Mouse (Mus musculus): ENCODE data around the gene Trp73. TPM values are rescaled to one million over a fixed set of nuclear protein-coding genes. Genes with fewer than 3 reads are reported as not detected.
A peak's percentile ranks its signal among the peaks of the same experiment; 100 is the strongest.

The Trp73 gene
- total RNA-seq (2022) = not detected

DNA sequence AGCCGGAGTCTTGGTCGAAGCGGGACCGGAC, at the start of gene Trp73:
Gene Trp73, minus strand, starts transcription at position 27 of the 31 bp plus-strand sequence.
- DNase-seq (ENCODE audit: low spot score in 2 of 2) = no peak

DNA sequence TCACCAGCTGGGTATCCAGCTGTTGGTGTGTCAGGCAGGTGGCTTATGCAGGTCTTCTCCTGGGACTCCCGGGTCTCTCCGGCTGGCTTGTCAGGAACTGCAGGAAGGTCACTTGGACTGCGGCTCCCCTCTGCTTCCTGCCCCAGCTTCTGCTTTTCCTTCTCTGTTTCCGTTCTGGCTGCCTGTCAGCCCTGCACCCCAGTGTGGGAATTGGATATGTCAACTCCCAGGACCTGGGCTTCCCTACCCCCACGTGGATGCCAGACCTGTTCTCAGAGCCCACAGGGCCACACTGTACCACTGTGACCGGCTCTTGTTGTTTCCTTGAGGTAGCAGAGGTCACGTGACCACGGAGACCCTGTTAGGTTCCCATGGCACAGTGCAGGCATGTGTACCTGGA, 48.9 kb upstream of the Trp73 start:
- DNase-seq (ENCODE audit: low spot score in 2 of 2) = no peak

DNA sequence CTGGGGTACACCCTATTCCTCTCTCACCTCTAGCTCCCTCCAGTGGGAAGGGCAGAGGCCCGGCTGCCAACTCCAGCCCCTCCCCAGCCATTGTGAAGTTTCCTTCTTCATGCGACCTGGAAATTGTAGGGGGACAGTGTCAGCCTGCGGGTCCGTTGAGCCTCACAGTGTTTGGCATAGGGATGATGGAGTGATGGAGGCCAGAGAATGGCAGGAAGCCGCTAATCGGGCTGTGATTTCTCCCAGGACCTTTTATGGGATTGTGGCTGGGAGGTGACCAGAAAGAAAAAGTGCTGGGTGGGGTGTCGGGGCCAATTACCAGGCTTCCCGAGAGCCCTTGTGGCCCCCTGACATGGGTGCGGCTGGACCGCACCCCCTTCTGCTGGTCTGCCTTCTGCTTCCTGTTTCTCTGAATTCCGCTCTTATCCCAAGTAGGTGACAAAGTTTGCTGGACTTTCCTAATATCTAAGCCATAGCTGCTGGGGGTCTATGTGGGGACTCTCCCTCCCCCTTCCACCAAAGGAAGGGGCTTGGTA, 46.1 kb upstream of the Trp73 start:
- no peak for DNase-seq (ENCODE audit: low spot score in 2 of 2)

DNA sequence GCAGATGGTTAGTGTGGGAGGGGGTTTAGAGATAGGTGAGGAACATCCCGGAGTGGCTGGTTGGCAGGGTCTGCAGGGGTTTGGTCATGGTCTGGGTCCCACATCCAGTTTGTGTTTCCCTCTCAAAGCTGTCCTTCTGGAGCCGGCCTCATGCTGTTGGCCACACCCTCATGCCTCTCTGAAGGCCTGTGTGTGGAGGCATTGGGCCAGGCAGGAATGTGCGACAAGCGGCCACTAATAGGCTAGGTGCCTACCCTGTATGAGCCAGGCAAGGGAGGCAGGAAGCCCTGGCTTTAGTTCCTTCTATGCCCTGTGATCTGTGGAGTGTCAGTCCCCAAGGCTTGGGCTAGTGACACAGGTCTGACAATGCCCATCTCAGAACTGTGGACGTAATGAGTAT, 45.0 kb upstream of the Trp73 start:
- no peak for DNase-seq (ENCODE audit: low spot score in 2 of 2)

DNA sequence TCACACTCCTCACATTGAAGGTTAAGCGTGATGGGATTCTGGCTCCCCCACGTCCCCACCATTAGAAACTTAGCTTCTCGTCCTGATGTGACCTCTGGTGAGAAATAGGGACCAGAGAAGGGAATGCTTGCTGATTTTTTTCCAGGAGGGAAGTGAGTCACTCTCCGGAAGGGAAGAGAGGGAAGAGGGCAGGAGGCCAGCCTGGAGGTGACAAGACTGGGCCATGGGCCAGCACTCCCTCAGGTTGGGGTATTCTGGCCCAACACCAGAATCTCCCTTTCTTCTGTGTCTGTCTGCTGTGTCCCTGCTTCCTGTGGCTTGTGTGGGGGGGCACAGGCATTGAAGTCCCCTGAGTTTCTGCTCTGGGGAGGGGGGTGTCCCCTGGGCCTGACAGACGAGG, 43.6 kb upstream of the Trp73 start:
- DNase-seq (ENCODE audit: low spot score in 2 of 2) = no peak

DNA sequence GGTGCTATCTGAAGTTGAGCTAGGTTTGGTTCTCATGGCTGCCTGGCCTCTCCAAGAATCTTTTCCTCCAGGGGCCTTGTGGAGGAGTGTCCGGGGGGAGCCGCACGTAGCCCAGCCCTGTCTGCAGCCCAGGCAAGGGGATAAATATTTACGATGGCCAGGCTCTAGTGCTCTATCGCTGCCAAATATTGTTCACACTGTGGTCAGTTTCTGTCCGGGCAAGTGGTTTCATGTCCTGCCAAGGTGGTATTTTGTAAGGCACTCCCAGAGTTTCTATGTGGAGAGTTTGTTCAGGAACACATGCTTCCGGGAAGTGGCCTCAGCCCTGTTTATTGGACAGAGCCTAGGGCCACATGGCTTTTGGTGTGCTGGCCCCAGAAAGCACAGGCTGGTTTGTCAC, 41.0 kb upstream of the Trp73 start:
- no peak for DNase-seq (ENCODE audit: low spot score in 2 of 2)

DNA sequence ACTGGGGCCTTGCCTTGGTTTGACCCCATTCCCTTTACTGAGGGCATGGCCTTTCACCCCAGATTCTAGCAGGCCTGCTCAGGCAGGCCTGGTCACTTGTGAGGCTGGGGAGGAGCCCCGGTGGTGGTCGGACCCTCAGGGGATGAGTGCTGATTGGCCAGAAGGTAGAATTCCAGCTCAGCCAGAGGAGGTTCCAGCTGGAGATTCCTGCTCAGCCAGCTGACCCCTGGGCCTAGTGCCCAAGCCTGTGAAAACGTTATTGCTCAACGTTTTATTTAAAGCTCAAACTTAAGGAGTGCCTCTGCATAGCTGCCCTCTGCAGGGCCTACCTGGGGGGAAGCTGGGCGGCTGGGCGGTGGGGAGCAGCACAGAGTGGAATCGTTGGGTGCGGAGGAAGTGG, 37.2 kb upstream of the Trp73 start:
- DNase-seq (ENCODE audit: low spot score in 2 of 2) = peak in 1 of 2 experiments; percentile 69

DNA sequence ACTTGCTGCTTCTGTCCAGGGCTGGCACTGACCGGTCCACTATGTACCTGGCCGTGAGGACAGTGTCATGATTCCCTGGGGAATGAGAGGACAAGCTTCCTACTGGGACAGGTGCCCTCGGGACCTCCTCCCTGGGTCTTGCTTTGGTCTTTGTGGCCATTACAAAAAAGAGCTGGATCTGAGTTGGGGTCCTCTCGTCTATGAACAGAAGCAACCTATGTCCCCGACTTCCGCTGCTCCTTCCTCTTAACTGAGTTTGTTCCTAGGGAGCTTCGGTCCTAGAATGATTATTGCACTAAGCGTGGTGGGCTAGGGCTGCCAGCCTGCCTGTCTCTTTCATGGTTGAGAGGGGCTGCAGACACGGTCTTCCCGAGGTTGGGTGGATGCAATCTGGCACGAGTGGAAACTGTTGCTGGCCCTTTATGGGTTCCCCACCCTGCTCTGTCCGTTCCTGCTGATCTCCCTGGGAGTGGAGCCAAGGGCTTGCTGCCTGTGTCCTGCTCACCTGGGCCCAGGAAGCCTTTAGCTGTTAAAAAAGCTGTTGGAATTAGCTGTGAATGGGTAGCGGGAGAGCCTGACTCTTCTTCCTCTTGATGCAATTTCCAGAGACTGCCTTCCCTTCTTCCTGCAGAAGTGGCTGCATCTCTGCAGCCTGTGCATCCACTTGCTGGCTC, 32.1 kb upstream of the Trp73 start:
- DNase-seq (ENCODE audit: low spot score in 2 of 2) = no peak

DNA sequence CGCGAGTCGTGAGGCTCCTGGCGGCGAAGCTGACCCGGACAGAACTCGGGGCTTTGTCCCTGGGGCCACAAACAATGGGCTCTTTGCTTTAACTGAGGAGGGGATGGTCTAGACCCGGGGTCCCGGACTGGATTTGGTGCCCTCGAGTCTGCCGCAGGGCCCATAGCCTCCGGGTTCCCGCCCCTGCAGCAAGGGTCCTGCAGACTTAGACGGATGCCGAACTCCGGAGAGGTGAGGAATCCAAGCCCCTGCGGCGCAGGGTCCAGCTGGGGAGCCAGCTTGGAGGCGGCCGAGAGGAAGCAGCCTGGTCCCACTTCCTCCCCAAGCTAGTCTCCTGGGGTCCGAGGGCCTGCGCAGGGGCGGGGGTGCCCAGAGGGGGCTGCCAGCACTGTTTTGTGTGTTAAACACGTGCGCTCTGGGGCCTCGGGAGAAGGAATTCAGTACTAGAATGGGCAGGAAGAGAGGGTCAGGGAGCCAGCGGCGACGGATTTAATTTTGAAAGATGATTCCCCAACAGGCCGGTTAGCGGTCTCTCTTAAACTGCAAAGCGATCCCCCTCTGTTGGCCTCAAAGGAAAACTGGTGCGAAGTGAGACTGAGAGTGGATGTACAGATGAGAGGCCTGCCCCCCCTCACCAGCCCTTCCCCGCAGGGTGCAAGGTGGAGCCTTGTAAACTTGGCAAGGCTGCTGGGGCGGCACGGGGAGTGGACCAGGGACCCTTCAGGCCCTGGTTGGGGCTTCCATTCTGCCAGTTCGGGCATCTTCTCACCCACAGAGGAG, 31.3 kb upstream of the Trp73 start:
- DNase-seq (ENCODE audit: low spot score in 2 of 2) = no peak

DNA sequence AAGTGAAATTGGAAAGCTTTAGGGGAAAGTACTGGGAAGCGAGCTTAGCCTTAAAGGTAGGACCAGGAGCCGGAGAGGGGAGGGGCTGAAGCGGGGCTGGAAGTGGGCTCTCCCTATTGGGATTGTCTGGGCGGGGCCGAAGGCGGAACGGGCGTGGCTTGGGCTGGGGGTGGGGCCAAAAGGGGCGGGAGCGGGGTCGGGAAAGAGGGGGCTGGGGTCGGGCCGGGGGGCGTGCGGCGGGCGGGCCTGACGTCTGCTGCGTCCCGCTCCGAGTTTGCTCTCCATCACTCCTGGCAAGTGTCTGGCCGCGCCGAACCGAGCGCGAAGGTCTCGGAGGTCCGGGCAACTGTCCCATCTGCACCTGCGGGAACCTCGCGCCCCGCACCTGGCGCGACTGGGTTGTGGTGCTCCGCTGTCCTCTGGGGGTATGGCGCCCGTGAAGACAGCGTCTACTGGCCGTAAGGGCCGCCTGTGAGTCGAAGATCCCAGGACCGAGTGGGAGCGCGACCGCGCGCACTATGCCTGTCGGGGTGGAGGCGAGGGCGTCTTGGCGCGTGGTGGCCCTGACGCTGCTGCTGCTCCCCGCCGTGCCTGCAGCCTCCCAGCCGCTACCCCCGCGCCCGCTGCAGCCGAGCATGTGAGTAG, 30.6 kb upstream of the Trp73 start, which contains the start of gene Megf6:
Gene Megf6, plus strand, starts transcription at position 225 of the 645 bp plus-strand sequence.
- DNase-seq (ENCODE audit: low spot score in 2 of 2) = no peak

DNA sequence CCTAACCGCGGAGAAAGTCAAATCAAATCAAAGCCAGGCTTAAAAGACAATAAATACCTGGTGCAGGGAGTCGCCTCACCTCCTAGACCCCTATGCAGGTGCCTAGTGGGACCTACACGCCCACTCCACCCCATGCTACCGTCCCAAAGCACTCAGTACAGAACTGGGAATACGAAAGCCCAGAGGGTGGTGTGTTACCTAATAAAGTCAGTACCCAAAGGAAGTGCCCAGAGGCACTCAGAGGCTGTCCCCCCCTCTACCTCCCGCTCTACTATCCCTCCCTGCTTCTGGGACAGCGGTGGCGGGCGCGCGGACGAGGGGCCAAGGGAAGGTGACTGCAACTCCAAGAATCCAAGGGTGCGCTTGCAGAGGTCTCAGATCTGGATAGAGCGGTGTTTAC, 30.0 kb upstream of the Trp73 start:
- DNase-seq (ENCODE audit: low spot score in 2 of 2) = no peak

DNA sequence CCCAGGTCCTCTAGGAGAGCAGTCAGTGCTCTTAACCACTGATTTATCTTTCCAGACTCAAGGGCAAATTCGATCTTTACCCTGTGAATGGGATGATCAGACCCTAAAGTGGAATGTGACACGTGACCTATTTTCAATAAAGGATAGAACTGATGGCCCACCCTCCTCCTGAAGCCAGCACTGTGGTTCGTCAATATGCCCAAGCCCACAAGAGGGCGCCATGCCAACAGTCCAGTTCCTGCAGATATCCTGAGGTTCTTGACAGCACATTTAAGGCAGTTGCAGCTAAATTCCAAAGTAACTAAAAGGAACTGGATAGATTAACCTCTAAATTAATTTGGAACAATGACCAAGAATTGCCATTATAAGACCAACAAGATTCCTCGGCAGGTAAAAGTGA, 27.0 kb upstream of the Trp73 start:
- DNase-seq (ENCODE audit: low spot score in 2 of 2) = no peak

DNA sequence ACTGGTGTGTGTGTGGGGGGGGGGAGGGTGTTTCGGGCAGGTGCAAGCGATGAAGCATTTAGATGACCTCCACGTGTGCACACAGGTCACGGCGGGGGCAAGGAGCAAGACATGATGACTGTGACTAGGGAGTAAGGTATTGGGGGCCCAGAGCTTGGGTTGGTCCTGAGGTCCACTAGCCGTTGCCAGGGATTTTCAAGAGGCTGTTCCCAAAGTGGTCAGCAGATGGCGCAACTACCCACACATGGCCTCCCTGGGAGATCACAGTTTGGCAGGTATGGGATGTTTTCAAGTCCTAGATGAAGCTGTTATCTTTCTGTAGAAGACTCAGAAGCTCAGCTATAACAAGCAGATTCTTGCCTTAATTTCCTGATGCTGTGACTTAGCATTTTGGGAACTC, 23.3 kb upstream of the Trp73 start:
- DNase-seq (ENCODE audit: low spot score in 2 of 2) = peak; percentile 44 to 49

DNA sequence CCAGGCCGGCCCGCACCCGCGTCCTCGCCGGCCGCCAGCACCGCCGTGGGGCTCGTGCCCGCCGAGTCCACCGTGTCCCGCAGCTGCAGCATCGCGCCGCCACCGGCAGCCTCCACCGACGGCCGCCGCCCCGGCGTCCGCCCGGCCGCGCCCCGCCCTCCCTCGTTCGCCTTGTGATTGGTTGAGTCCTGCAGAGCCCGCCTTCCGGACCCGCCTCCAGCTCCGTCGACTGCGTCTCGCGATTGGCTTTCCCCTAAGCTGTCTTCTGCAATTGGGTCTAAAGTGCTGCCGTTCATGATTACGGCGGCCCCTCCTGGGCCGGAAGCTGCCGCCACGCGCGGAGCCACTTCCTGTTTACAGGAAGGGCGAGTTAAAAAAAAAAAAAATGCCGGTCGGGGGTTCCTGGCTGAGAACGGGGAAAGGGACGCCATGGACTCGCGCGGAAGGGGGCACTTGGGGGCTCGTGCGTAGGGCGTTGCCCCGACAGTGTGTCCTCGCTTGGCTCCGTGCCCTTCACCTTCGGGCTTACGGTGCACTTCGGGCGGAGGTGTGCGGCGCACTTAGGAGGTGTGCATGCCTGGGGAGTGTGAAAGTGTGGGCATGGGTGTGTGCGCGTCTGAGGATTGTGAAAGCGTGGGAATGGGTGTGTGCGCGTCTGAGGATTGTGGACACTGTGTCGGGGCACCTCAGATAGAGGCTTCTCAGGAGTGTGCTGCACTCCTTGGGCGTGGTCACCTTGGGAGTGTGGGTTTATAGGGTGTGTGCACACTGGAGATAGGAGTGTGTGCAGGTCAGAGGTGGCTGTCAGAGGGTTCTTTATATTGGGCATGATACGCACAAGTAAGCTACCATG, 20.8 kb upstream of the Trp73 start, which contains the start of gene Tprgl:
Gene Tprgl, minus strand, starts transcription at position 129 of the 853 bp plus-strand sequence.
- DNase-seq (ENCODE audit: low spot score in 2 of 2) = peak; percentile 95

DNA sequence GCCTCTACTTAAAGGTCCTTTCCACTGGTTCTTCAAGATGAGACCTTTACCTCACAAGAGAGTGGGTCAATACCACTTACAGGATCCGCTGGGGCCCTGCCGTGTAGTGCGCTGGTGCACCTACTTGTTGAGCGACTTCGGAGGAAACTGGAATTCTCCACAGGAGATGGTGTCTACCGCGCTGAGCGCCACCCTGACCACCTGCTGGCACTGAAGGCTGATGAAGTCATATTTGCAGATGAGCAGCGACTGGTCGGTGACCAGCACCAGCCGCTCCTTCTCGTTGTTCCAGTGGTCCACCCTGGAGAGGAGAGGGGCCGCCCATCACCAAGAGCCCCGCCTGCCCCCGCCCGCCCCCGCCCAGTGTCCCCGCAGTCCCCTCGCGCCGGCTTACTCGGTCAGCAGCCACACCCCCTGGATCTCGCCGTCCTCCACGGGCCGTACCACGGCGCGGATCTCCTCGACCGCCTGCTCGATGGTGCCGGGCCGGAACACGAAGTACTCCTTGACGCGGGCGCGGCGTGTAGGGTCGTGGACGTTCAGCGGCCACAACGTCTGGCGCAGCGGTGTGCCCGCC, 20.0 kb upstream of the Trp73 start:
- no peak for DNase-seq (ENCODE audit: low spot score in 2 of 2)

DNA sequence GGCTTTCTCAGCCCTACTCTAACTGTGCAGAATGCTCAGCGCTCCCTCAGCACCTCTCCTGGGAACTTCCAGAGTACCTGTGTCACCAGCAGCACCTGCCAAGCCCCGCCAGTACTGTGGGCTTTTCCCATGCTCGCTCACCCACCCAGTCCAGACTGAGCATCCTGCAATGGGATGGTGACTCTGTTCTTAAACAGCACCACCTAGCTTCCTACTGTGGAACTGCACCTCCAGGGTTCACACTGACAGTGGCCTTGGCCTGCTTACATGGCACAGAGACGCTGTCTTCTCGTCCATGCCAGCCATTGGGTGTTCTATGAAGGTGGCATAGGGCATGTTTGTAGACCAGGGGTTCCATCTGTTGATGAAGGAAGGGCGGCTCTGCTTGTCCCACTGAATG, 19.0 kb upstream of the Trp73 start:
- peak; percentile 70 to 73 for DNase-seq (ENCODE audit: low spot score in 2 of 2)

DNA sequence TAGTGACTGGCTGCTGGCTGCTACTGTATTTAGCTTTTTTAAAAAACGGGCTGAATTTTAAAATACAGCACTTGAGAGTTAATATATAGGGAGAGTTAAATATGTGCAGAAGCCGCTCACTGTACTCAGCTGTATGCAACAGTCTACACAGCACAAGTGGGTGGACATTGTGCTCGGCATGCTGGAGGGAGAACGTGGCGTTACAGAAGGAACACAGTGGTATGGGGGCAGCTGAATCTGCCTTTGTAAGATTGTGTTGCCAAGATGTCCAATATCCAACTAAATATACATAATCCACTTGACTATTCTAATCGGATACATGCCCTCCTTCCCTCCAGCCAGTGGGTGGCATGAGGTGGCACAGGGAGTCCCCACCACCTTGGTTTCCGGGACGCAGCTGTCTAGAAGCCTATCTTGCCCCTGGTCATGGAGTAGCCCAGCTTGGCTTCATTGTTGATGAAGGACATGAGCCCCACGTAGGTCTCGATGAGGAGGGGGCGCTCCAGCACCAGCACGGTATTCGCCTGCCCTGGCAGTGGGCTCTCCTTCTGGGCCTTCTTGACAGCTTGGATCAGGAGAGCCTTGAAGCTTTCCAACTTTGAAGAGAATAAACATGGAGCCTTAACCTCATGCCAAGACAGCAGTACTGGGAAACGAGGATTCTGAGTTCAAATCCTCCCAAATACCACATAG, 18.1 kb upstream of the Trp73 start:
- DNase-seq (ENCODE audit: low spot score in 2 of 2) = no peak

DNA sequence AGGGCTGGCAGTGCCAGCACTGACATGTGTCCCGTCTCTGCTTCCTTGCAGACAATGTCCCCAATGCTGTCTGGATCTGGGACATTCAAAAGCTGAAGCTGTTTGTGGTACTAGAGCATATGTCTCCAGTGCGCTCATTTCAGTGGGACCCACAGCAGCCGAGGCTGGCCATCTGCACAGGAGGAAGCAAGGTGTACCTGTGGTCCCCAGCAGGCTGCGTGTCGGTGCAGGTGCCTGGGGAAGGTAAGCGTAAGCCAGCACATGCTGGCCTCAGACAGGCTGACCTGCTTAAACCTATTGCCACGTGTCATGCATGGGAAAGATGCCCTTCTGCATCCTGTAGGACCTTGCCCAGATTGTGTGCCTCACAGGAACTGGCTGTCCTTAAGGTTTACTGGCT, 16.0 kb upstream of the Trp73 start:
- DNase-seq (ENCODE audit: low spot score in 2 of 2) = no peak

DNA sequence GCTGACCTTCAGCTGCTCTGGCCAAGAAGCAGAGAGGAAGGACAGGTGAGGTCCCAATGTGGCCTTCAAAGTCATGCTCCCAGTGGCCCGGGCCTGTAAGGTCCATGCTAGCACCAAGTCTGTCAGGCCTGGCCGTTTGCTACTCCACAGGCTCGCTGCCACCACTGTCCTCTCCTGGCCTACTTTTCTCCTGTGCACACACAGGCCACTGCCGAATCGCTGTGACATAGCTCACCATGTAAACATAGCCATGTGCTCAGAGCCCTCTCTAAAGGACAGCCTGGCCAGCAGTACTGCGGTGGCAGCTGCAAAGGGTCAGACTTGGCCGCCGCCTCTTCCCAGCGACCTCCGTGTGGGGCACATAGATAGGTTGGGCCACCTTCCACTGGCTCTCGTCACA, 14.1 kb upstream of the Trp73 start:
- DNase-seq (ENCODE audit: low spot score in 2 of 2) = peak in 1 of 2 experiments; percentile 15

DNA sequence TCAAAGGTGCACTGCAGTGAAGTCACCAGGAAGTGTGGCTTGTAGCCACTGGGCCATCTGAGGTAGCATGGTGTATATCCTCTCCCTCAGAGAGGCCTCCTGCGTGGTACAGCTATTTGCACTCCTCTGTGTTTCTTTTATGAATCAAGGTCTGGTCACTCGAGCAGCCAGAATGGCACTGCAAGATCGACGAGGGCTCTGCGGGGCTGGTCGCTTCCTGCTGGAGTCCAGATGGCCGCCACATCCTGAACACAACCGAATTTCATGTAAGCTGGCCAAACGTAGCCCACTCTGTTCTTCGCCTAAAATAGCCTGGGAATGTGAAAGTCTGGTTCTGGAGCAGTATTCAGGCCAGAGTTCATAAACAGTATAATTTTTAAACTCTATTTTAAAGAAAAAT, 6.3 kb upstream of the Trp73 start:
- DNase-seq (ENCODE audit: low spot score in 2 of 2) = no peak

DNA sequence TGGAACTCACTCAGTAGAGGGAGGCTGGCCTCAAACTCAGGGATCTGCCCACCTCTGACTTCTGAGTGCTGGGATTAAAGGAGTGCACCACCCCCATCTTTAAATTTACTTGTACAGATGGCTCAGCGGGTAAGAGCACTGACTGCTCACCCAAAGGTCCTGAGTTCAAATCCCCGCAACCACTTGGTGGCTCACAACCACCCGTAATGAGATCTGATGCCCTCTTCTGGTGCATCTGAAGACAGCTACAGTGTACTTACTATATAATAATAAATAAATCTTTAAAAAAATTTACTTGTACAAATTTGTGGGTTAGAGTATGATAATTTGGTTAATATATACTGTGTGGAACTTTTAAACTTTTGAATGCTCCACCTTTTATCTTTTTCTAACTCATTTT, 4.7 kb upstream of the Trp73 start:
- no peak for DNase-seq (ENCODE audit: low spot score in 2 of 2)
